Mouse (Mus musculus): ENCODE measurements around the gene Fam20a.

DNA sequence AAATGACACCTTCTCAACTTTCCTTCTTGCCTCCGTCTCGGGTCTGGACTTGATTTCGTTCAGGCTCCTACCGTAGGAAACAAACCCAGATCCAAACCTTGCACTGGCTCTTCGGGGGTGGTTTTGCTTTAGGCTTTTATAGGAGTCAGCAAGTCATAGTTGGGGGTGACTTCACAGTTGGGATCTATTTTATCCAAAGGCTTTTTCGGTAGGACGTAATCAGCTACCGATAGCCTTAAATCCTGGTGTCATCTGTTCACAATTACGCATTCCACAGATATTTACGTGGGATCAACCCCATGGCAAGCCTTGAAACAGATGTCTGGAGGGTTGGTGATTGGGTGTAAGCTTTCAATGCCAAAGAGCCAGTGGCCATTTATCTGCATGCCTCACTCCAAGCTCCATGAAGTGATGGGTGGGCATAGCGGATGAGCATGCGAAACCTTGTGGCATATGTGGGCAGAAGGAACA, 6.7 kb downstream of the Fam20a start:
- TF ChIP-seq FLI1 (IDR thresholded peaks at IDR 0.05; ENCODE audit: low read length): no peak
- no peak for TF ChIP-seq GATA1 (IDR thresholded peaks at IDR 0.05; ENCODE audit: borderline replicate concordance, low read length)
